Mouse (Mus musculus) intestine, embryonic 14.5 days (tissue): ENCODE measurements around the gene Fbxo42. TPM values are rescaled to one million over a fixed set of nuclear protein-coding genes. Genes with fewer than 3 reads are reported as not detected.

ENCODE experiments used
- ATAC-seq: fragments of 200-750 bp; cut with Nextera tagmentation; replicated peaks from 2 replicates; pipeline ENCODE4 v1.8.0; 2017; ENCODE audit warnings: low read depth, moderate number of reproducible peaks, moderate TSS enrichment, moderate library complexity; ENCODE audit not compliant: low FRiP score, low TSS enrichment
- DNase-seq: peaks from one replicate; pipeline ENCODE4 v3.0.0-alpha.2; 2018; ENCODE audit warnings: low spot score
- H3K27ac ChIP-seq: fragments of 300-500 bp; sonication (generic); 2 replicates; pipeline ENCODE4 v1.5.1; 2014; ENCODE audit warnings: low read depth, mild to moderate bottlenecking, control low read depth
- H3K27me3 ChIP-seq: fragments of 300-500 bp; sonication (generic); replicated peaks from 2 replicates; pipeline ENCODE4 v1.6.1; 2014; ENCODE audit warnings: low read length, control low read depth; ENCODE audit not compliant: control insufficient read depth, insufficient read depth
- H3K36me3 ChIP-seq: fragments of 300-500 bp; sonication (generic); 2 replicates; pipeline ENCODE4 v1.6.1; 2014; ENCODE audit warnings: low read length, control low read depth; ENCODE audit not compliant: control insufficient read depth, insufficient read depth
- H3K4me1 ChIP-seq: fragments of 300-500 bp; sonication (generic); replicated peaks from 2 replicates; pipeline ENCODE4 v1.6.1; 2014; ENCODE audit warnings: low read length, control low read depth, mixed read lengths; ENCODE audit not compliant: control insufficient read depth, insufficient read depth
- H3K4me2 ChIP-seq: fragments of 300-500 bp; sonication (generic); 2 replicates; pipeline ENCODE4 v1.6.1; 2014; ENCODE audit warnings: low read length
- H3K4me3 ChIP-seq: fragments of 300-500 bp; sonication (generic); 2 replicates; pipeline ENCODE4 v1.5.1; 2014; ENCODE audit warnings: low read depth, low read length, control low read depth, mixed read lengths
- H3K9ac ChIP-seq: fragments of 300-500 bp; sonication (generic); 2 replicates; pipeline ENCODE4 v1.6.1; 2014; ENCODE audit warnings: mild to moderate bottlenecking, low read length
- H3K9me3 ChIP-seq: fragments of 300-500 bp; sonication (generic); 2 replicates; pipeline ENCODE4 v1.6.1; 2016; ENCODE audit warnings: low read length, control low read depth; ENCODE audit not compliant: control insufficient read depth
- WGBS: fragments of 180-500 bp; shearing (Covaris S2); extraction: QIAGEN DNeasy Blood & Tissue Kit; methylation state at CpG from one replicate; pipeline ENCODE4 v1.1.7; 2014; 5-methylcytosine and 5-hydroxymethylcytosine counted together
- polyA plus RNA-seq: library from polyadenylated mRNA; unstranded; fragments of >200 nt; fragmentation: Nextera tagmentation; extraction: Ambion mirVana; gene quantifications from 2 replicates; pipeline ENCODE4 v1.2.1, GENCODE M21; 2014

Gene Fbxo42
- polyA plus RNA-seq, 1 experiment from 2014 or later: 26.0 TPM

- Histone ChIP-seq H3K27me3 (no peaks in the 10 kb centered on the region), H3K27ac (no peak overlapping the region), H3K4me1 (no peaks in the 10 kb centered on the region), H3K4me3 (no peak overlapping the region), H3K9me3 (0 out of 2 replicates have a peak, but pooled peaks cover 5% of the 10 kb centered on the region), H3K4me2 (no peak overlapping the region), H3K9ac (no peak overlapping the region), H3K36me3 (peaks cover 72% of the 10 kb centered on the region)
- DNase-seq: no peak
- ATAC-seq: no peak
- 90% methylated on average over 6 of the region's 6 CpGs for WGBS
Observed at GRCm38 (mm10) chr4:141114521-141114981, 33.2 kb upstream of the Fbxo42 start.

GRCm38 (mm10) chr4:141115398-141115797 lies 32.3 kb upstream of the Fbxo42 start:
- 82% methylated on average over 8 of the region's 8 CpGs for WGBS
- no peak overlapping the region for H3K4me3 ChIP-seq
- DNase-seq (no peak), ATAC-seq (no peak)
- H3K4me2 ChIP-seq: no peak overlapping the region
- peaks cover 72% of the 10 kb centered on the region for H3K36me3 ChIP-seq
- H3K27ac ChIP-seq: no peak overlapping the region
- H3K9ac ChIP-seq: no peak overlapping the region
- H3K4me1 ChIP-seq: no peaks in the 10 kb centered on the region
- no peaks in the 10 kb centered on the region for H3K27me3 ChIP-seq
- 0 out of 2 replicates have a peak, but pooled peaks cover 2% of the 10 kb centered on the region for H3K9me3 ChIP-seq

- H3K4me2 ChIP-seq: no peak overlapping the region
- no peak overlapping the region for H3K27ac ChIP-seq
- H3K9ac ChIP-seq: no peak overlapping the region
- peaks cover 52% of the 10 kb centered on the region for H3K36me3 ChIP-seq
- no peak for ATAC-seq
- H3K9me3 ChIP-seq: no peaks in the 10 kb centered on the region
- H3K4me1 ChIP-seq: peaks cover 4% of the 10 kb centered on the region; the same call in 1 of the 2 replicates
- no peak overlapping the region for H3K4me3 ChIP-seq
- DNase-seq: no peak
- 63% methylated on average over 4 of the region's 4 CpGs for WGBS
- no peaks in the 10 kb centered on the region for H3K27me3 ChIP-seq
Observed at GRCm38 (mm10) chr4:141118691-141119090, 29.0 kb upstream of the Fbxo42 start.

GRCm38 (mm10) chr4:141120700-141121099 lies 27.0 kb upstream of the Fbxo42 start:
- peak; percentile 29; the same call in 1 of the 2 replicates for ATAC-seq
- peaks cover 4% of the 10 kb centered on the region; the same call in 1 of the 2 replicates for H3K4me1 ChIP-seq
- 25% methylated on average over 11 of the region's 11 CpGs for WGBS

GRCm38 (mm10) chr4:141122663-141123062 lies 25.1 kb upstream of the Fbxo42 start:
- H3K27me3 ChIP-seq: no peaks in the 10 kb centered on the region
- H3K4me1 ChIP-seq: peaks cover 4% of the 10 kb centered on the region; the same call in 1 of the 2 replicates
- H3K36me3 ChIP-seq: peaks cover 12% of the 10 kb centered on the region
- no peak for DNase-seq
- 79% methylated on average over 7 of the region's 7 CpGs for WGBS
- no peak for ATAC-seq
- H3K4me2 ChIP-seq: no peak overlapping the region
- no peaks in the 10 kb centered on the region for H3K9me3 ChIP-seq
- H3K4me3 ChIP-seq: no peak overlapping the region
- no peak overlapping the region for H3K9ac ChIP-seq
- no peak overlapping the region for H3K27ac ChIP-seq

More at GRCm38 (mm10) chr4:141120700-141121099, 27.0 kb upstream of the Fbxo42 start:
- Histone ChIP-seq H3K27me3 (no peaks in the 10 kb centered on the region), H3K9me3 (no peaks in the 10 kb centered on the region), H3K4me3 (no peak overlapping the region), H3K27ac (no peak overlapping the region), H3K4me2 (no peak overlapping the region), H3K9ac (no peak overlapping the region), H3K36me3 (peaks cover 32% of the 10 kb centered on the region)
- DNase-seq: peak; percentile 88

GRCm38 (mm10) chr4:141123065-141123464 lies 24.6 kb upstream of the Fbxo42 start:
- Histone ChIP-seq H3K4me3 (no peak overlapping the region), H3K36me3 (peaks cover 8% of the 10 kb centered on the region), H3K27me3 (no peaks in the 10 kb centered on the region), H3K27ac (no peak overlapping the region), H3K4me2 (no peak overlapping the region), H3K4me1 (peaks cover 4% of the 10 kb centered on the region; the same call in 1 of the 2 replicates), H3K9ac (no peak overlapping the region), H3K9me3 (no peaks in the 10 kb centered on the region)
- WGBS: 14% methylated on average over 1 of the region's 1 CpGs
- no peak for ATAC-seq
- DNase-seq: no peak

GRCm38 (mm10) chr4:141129190-141129710 lies 18.5 kb upstream of the Fbxo42 start:
- WGBS: 30% methylated on average over 6 of the region's 6 CpGs
- ATAC-seq: no peak
- 0 out of 2 replicates have a peak overlapping the region, but pooled peaks have one; percentile 4 for H3K4me2 ChIP-seq
- H3K9me3 ChIP-seq: no peaks in the 10 kb centered on the region
- no peak for DNase-seq
- H3K27ac ChIP-seq: no peak overlapping the region
- no peaks in the 10 kb centered on the region for H3K27me3 ChIP-seq
- no peak overlapping the region for H3K4me3 ChIP-seq
- peaks cover 42% of the 10 kb centered on the region for H3K4me1 ChIP-seq
- H3K36me3 ChIP-seq: no peaks in the 10 kb centered on the region
- H3K9ac ChIP-seq: no peak overlapping the region

GRCm38 (mm10) chr4:141130704-141131342 lies 16.9 kb upstream of the Fbxo42 start:
- 65% methylated on average over 6 of the region's 6 CpGs for WGBS
- Histone ChIP-seq H3K9ac (no peak overlapping the region), H3K4me1 (peaks cover 54% of the 10 kb centered on the region)

More at GRCm38 (mm10) chr4:141130704-141131342, 16.9 kb upstream of the Fbxo42 start:
- Histone ChIP-seq H3K27me3 (no peaks in the 10 kb centered on the region), H3K9me3 (no peaks in the 10 kb centered on the region), H3K4me2 (peak overlapping the region; percentile 32), H3K36me3 (no peaks in the 10 kb centered on the region), H3K27ac (peak overlapping the region; percentile 88), H3K4me3 (no peak overlapping the region)
- DNase-seq (peak; percentile 68), ATAC-seq (peak; percentile 13; the same call in 1 of the 2 replicates)
